Mouse (Mus musculus) heart, postnatal 0 days (tissue): ENCODE data around the gene Gabrb1.

Experiments
- CTCF ChIP-seq: IDR thresholded peaks from 2 replicates; pipeline ENCODE4 v1.5.1; 2016; ENCODE audit warnings: antibody characterized with exemption, control low read depth, low read depth
- EP300 ChIP-seq: IDR thresholded peaks from 2 replicates; pipeline ENCODE4 v1.6.1; 2016; ENCODE audit warnings: antibody characterized with exemption, low read depth

GRCm38 (mm10) chr5:71923636-71924035, 265.7 kb downstream of the Gabrb1 start:
- TF ChIP-seq CTCF (no peak), EP300 (no peak)
